Mouse (Mus musculus) bone marrow macrophage, adult 2 months (primary cell): ENCODE measurements around the gene Rad51.

Source experiments
- CTCF ChIP-seq: IDR thresholded peaks from 2 replicates; pipeline ENCODE4 v1.5.1; 2012; ENCODE audit warnings: low read depth, mild to moderate bottlenecking, low read length, moderate library complexity
- POLR2A ChIP-seq: IDR thresholded peaks from 2 replicates; pipeline ENCODE4 v1.6.1; 2012; ENCODE audit warnings: mild to moderate bottlenecking, low read depth, low read length, borderline replicate concordance

GRCm38 (mm10) chr2:119154683-119155082, 42.1 kb downstream of the Rad51 start:
- no peak for TF ChIP-seq CTCF
- no peak for TF ChIP-seq POLR2A
